Mouse (Mus musculus) heart, embryonic 11.5 days (tissue): Measurements from ENCODE around the gene Gdpd5. TPM values are rescaled to one million over a fixed set of nuclear protein-coding genes. Genes with fewer than 3 reads are reported as not detected.

Source experiments
- ATAC-seq: fragments of 200-750 bp; cut with Nextera tagmentation; replicated peaks from 2 replicates; pipeline ENCODE4 v1.8.0; 2017; ENCODE audit warnings: moderate library complexity; ENCODE audit not compliant: insufficient number of reproducible peaks, low FRiP score, low TSS enrichment
- H3K27ac ChIP-seq: fragments of 300-500 bp; sonication (generic); 2 replicates; pipeline ENCODE4 v1.5.1; 2014; ENCODE audit warnings: mild to moderate bottlenecking, low read depth, low read length
- H3K27me3 ChIP-seq: fragments of 300-500 bp; sonication (generic); 2 replicates; pipeline ENCODE4 v1.6.1; 2014; ENCODE audit warnings: mild to moderate bottlenecking, low read length, mixed read lengths; ENCODE audit not compliant: control insufficient read depth, insufficient read depth
- H3K36me3 ChIP-seq: fragments of 300-500 bp; sonication (generic); 2 replicates; pipeline ENCODE4 v1.6.1; 2014; ENCODE audit warnings: mild to moderate bottlenecking, low read length, moderate library complexity, mixed read lengths; ENCODE audit not compliant: control insufficient read depth, insufficient read depth
- H3K4me1 ChIP-seq: fragments of 300-500 bp; sonication (generic); 2 replicates; pipeline ENCODE4 v1.6.1; 2014; ENCODE audit warnings: low read length; ENCODE audit not compliant: control insufficient read depth, insufficient read depth
- H3K4me2 ChIP-seq: fragments of 300-500 bp; sonication (generic); 2 replicates; pipeline ENCODE4 v1.6.1; 2014; ENCODE audit warnings: mild to moderate bottlenecking, moderate library complexity
- H3K4me3 ChIP-seq: fragments of 300-500 bp; sonication (generic); 2 replicates; pipeline ENCODE4 v1.5.1; 2014; ENCODE audit warnings: low read depth, low read length
- H3K9ac ChIP-seq: fragments of 300-500 bp; sonication (generic); 2 replicates; pipeline ENCODE4 v1.6.1; 2014; ENCODE audit warnings: mild to moderate bottlenecking, low read depth, low read length, moderate library complexity
- H3K9me3 ChIP-seq: fragments of 300-500 bp; sonication (generic); replicated peaks from 2 replicates; pipeline ENCODE4 v1.6.1; 2016; ENCODE audit warnings: low read length; ENCODE audit not compliant: control insufficient read depth
- WGBS: fragments of 180-500 bp; shearing (Covaris S2); extraction: QIAGEN DNeasy Blood & Tissue Kit; methylation state at CpG from one replicate; pipeline ENCODE4 v1.1.7; 2014; ENCODE audit not compliant: insufficient replicate concordance; 5-methylcytosine and 5-hydroxymethylcytosine counted together
- polyA plus RNA-seq: library from polyadenylated mRNA; unstranded; fragments of >200 nt; fragmentation: Nextera tagmentation; extraction: Ambion mirVana; gene quantifications from 2 replicates; pipeline ENCODE4 v1.2.1, GENCODE M21; 2014

The Gdpd5 gene
- polyA plus RNA-seq, 1 experiment from 2014 or later, result 20.8 TPM

- H3K4me1 ChIP-seq, result peaks cover 56% of the 10 kb centered on the region
- 61% methylated on average over 2 of the region's 2 CpGs for WGBS
- H3K4me3 ChIP-seq, result no peak overlapping the region
- no peak overlapping the region for H3K9ac ChIP-seq
- no peak overlapping the region for H3K4me2 ChIP-seq
- no peak overlapping the region for H3K27ac ChIP-seq
- ATAC-seq, result no peak
- no peaks in the 10 kb centered on the region for H3K27me3 ChIP-seq
- H3K9me3 ChIP-seq, result no peaks in the 10 kb centered on the region
- peaks cover 5% of the 10 kb centered on the region; the same call in 1 of the 2 replicates for H3K36me3 ChIP-seq
Observed at GRCm38 (mm10) chr7:99392696-99393095, 11.5 kb downstream of the Gdpd5 start.

GRCm38 (mm10) chr7:99393711-99394325, 12.6 kb downstream of the Gdpd5 start:
- Histone ChIP-seq H3K4me3 (no peak overlapping the region), H3K4me1 (peaks cover 46% of the 10 kb centered on the region), H3K36me3 (peaks cover 4% of the 10 kb centered on the region; the same call in 1 of the 2 replicates), H3K9me3 (no peaks in the 10 kb centered on the region), H3K27me3 (no peaks in the 10 kb centered on the region), H3K4me2 (no peak overlapping the region), H3K9ac (no peak overlapping the region), H3K27ac (no peak overlapping the region)
- WGBS, result 82% methylated on average over 13 of the region's 13 CpGs
- no peak for ATAC-seq

GRCm38 (mm10) chr7:99395385-99395784, 14.2 kb downstream of the Gdpd5 start:
- no peaks in the 10 kb centered on the region for H3K9me3 ChIP-seq
- WGBS, result 78% methylated on average over 4 of the region's 4 CpGs
- peaks cover 31% of the 10 kb centered on the region for H3K4me1 ChIP-seq
- no peak for ATAC-seq
- H3K36me3 ChIP-seq, result peaks cover 4% of the 10 kb centered on the region; the same call in 1 of the 2 replicates
- H3K9ac ChIP-seq, result no peak overlapping the region
- H3K4me2 ChIP-seq, result no peak overlapping the region
- H3K27ac ChIP-seq, result no peak overlapping the region
- H3K27me3 ChIP-seq, result no peaks in the 10 kb centered on the region
- H3K4me3 ChIP-seq, result no peak overlapping the region

- no peak overlapping the region for H3K4me3 ChIP-seq
Observed at GRCm38 (mm10) chr7:99395908-99396616, 14.8 kb downstream of the Gdpd5 start.

GRCm38 (mm10) chr7:99396994-99397659, 15.9 kb downstream of the Gdpd5 start:
- Histone ChIP-seq H3K27ac (no peak overlapping the region), H3K9ac (no peak overlapping the region), H3K36me3 (peaks cover 4% of the 10 kb centered on the region; the same call in 1 of the 2 replicates), H3K9me3 (no peaks in the 10 kb centered on the region), H3K27me3 (no peaks in the 10 kb centered on the region), H3K4me3 (no peak overlapping the region), H3K4me2 (no peak overlapping the region), H3K4me1 (peaks cover 28% of the 10 kb centered on the region)
- WGBS, result 72% methylated on average over 11 of the region's 11 CpGs
- ATAC-seq, result no peak

More at GRCm38 (mm10) chr7:99395908-99396616, 14.8 kb downstream of the Gdpd5 start:
- no peak overlapping the region for H3K4me2 ChIP-seq
- no peaks in the 10 kb centered on the region for H3K9me3 ChIP-seq
- no peak overlapping the region for H3K9ac ChIP-seq
- 56% methylated on average over 11 of the region's 11 CpGs for WGBS
- H3K27ac ChIP-seq, result 0 out of 2 replicates have a peak overlapping the region, but pooled peaks have one; percentile 12
- ATAC-seq, result no peak
- peaks cover 4% of the 10 kb centered on the region; the same call in 1 of the 2 replicates for H3K36me3 ChIP-seq
- peaks cover 27% of the 10 kb centered on the region for H3K4me1 ChIP-seq
- H3K27me3 ChIP-seq, result no peaks in the 10 kb centered on the region

- Histone ChIP-seq H3K4me1 (peaks cover 28% of the 10 kb centered on the region), H3K27ac (no peak overlapping the region), H3K9me3 (no peaks in the 10 kb centered on the region)
Observed at GRCm38 (mm10) chr7:99401373-99401772, 20.2 kb downstream of the Gdpd5 start.

GRCm38 (mm10) chr7:99402477-99402876, 21.3 kb downstream of the Gdpd5 start:
- ATAC-seq, result no peak
- Histone ChIP-seq H3K9ac (no peak overlapping the region), H3K4me3 (no peak overlapping the region), H3K36me3 (peaks cover 2% of the 10 kb centered on the region; the same call in 1 of the 2 replicates), H3K9me3 (no peaks in the 10 kb centered on the region), H3K4me2 (no peak overlapping the region), H3K4me1 (peaks cover 17% of the 10 kb centered on the region), H3K27ac (no peak overlapping the region), H3K27me3 (no peaks in the 10 kb centered on the region)
- 62% methylated on average over 6 of the region's 6 CpGs for WGBS

More at GRCm38 (mm10) chr7:99401373-99401772, 20.2 kb downstream of the Gdpd5 start:
- H3K9ac ChIP-seq, result no peak overlapping the region
- peaks cover 2% of the 10 kb centered on the region; the same call in 1 of the 2 replicates for H3K36me3 ChIP-seq
- H3K4me3 ChIP-seq, result no peak overlapping the region
- no peak overlapping the region for H3K4me2 ChIP-seq
- H3K27me3 ChIP-seq, result no peaks in the 10 kb centered on the region
- no peak for ATAC-seq
- WGBS, result 54% methylated on average over 8 of the region's 8 CpGs

GRCm38 (mm10) chr7:99403254-99403653, 22.0 kb downstream of the Gdpd5 start:
- H3K4me3 ChIP-seq, result no peak overlapping the region
- 82% methylated on average over 7 of the region's 7 CpGs for WGBS
- H3K9me3 ChIP-seq, result no peaks in the 10 kb centered on the region
- ATAC-seq, result no peak
- H3K4me1 ChIP-seq, result peaks cover 16% of the 10 kb centered on the region
- H3K36me3 ChIP-seq, result peaks cover 2% of the 10 kb centered on the region; the same call in 1 of the 2 replicates
- H3K27ac ChIP-seq, result no peak overlapping the region
- H3K4me2 ChIP-seq, result no peak overlapping the region
- H3K27me3 ChIP-seq, result no peaks in the 10 kb centered on the region
- no peak overlapping the region for H3K9ac ChIP-seq
